Mouse (Mus musculus): Measurements from ENCODE around the gene Gm20532. TPM values are rescaled to one million over a fixed set of nuclear protein-coding genes. Genes with fewer than 3 reads are reported as not detected.
A peak's percentile ranks its signal among the peaks of the same experiment; 100 is the strongest.
"Not testable (repeated sequence)": the region's sequence is repeated elsewhere in the genome, so short reads cannot be mapped to it uniquely, and the experiment has no call there.

Gene Gm20532
- total and polyA plus RNA-seq, 3 experiments = 0.15 TPM; not detected in 2

DNA sequence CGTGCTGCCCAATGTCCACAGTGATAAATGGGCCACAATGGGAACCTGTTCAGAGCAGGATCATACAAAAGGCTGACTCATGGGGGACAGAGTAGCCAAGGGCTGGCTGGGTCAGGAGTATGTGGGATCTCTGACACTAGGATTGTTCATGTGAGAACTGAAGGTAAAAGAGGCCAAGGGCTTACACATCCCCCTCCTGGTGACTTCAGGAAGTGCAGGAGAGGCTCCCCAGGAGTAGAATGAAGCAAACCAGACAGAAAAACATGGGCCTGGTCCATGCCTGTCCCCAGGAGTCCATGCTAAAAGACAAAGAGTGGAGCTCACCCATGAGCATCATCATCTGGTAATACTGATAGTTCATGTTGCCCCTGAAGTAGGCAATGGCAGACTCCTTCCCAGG, 77.1 kb downstream of the Gm20532 start:
- not testable (repeated sequence) for H3K27ac ChIP-seq (ENCODE audit: control insufficient read depth, low read depth, low read length); H3K4me3 ChIP-seq (ENCODE audit: control insufficient read depth in 1 of 2, insufficient read depth in 1 of 2, low read depth in 2 of 2, low read length in 2 of 2); H3K9me3 ChIP-seq (replicated peaks; ENCODE audit: insufficient read depth, low read length); H3K9ac ChIP-seq (ENCODE audit: control insufficient read depth, low read depth, low read length, poor library complexity, severe bottlenecking); H3K79me2 ChIP-seq (ENCODE audit: control insufficient read depth, insufficient read depth, low read length, poor library complexity); H3K27me3 ChIP-seq (ENCODE audit: control insufficient read depth in 1 of 2, insufficient read depth in 2 of 2, low read length in 2 of 2); H3K4me1 ChIP-seq (ENCODE audit: control insufficient read depth in 1 of 2, insufficient read depth in 2 of 2, low read length in 2 of 2); H3K36me3 ChIP-seq (ENCODE audit: control insufficient read depth in 1 of 2, insufficient read depth in 2 of 2, low read length in 2 of 2)
- TF ChIP-seq CTCF (IDR thresholded peaks at IDR 0.05 in 2 of 3, conservative IDR thresholded peaks at IDR 0.05 in 1 of 3; ENCODE audit: control insufficient read depth in 1 of 3, insufficient read depth in 1 of 3, low read depth in 2 of 3, low read length in 3 of 3, poor library complexity in 1 of 3, severe bottlenecking in 1 of 3) = peak; percentile 18 to 82 (median 54); a peak in 4 of 6 replicates
- peak; percentile 34 for TF ChIP-seq RAD21 (IDR thresholded peaks at IDR 0.05; ENCODE audit: low read depth, low read length)
- peak; percentile 58 for TF ChIP-seq SMC3 (IDR thresholded peaks at IDR 0.05; ENCODE audit: low read depth, low read length)
- DNase-seq (ENCODE audit: low read depth, low spot score) = peak; percentile 56

DNA sequence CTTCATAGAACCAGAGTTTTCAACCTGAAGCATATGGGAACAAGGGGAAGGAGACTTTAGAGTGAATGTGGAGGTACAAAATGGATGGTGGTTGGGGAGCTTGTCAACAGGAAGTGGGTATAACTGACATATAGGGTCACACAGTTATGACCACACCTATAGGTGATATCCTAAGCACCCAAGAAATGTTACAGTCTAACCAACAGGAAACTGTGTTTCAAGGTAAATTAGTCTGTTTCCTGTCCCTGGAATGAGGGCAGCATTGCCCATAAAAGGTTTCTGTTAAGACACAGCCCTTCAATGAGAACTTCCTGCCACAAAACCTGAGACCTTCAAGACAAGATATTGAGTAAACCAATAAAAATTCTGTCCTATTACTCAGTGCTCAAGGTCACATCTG, 82.3 kb downstream of the Gm20532 start:
- Histone ChIP-seq H3K27ac (ENCODE audit: control insufficient read depth, low read depth, low read length) (no peak overlapping the region), H3K79me2 (ENCODE audit: control insufficient read depth, insufficient read depth, low read length, poor library complexity) (no peaks in the 10 kb centered on the region), H3K27me3 (ENCODE audit: control insufficient read depth in 1 of 2, insufficient read depth in 2 of 2, low read length in 2 of 2) (peaks cover 0 to 9% of the 10 kb centered on the region in 2 experiments), H3K9ac (ENCODE audit: control insufficient read depth, low read depth, low read length, poor library complexity, severe bottlenecking) (no peak overlapping the region), H3K9me3 (replicated peaks; ENCODE audit: insufficient read depth, low read length) (no peaks in the 10 kb centered on the region), H3K4me3 (ENCODE audit: control insufficient read depth in 1 of 2, insufficient read depth in 1 of 2, low read depth in 2 of 2, low read length in 2 of 2) (no peak overlapping the region), H3K36me3 (ENCODE audit: control insufficient read depth in 1 of 2, insufficient read depth in 2 of 2, low read length in 2 of 2) (no peaks in the 10 kb centered on the region), H3K4me1 (ENCODE audit: control insufficient read depth in 1 of 2, insufficient read depth in 2 of 2, low read length in 2 of 2) (no peaks in the 10 kb centered on the region)
- no peak for DNase-seq (ENCODE audit: low read depth, low spot score)
- TF ChIP-seq ZKSCAN1 (IDR thresholded peaks at IDR 0.05; ENCODE audit: low read depth, low read length) (no peak), POLR2A (IDR thresholded peaks at IDR 0.05; ENCODE audit: control insufficient read depth in 1 of 2, insufficient read depth in 1 of 2, low read depth in 1 of 2, low read length in 2 of 2, poor library complexity in 1 of 2) (no peak), TAL1 (IDR thresholded peaks at IDR 0.05; ENCODE audit: low read length) (no peak), KAT2A (conservative IDR thresholded peaks at IDR 0.05; ENCODE audit: low read depth, low read length) (no peak), MXI1 (IDR thresholded peaks at IDR 0.05; ENCODE audit: low read depth, low read length) (no peak), MAZ (IDR thresholded peaks at IDR 0.05; ENCODE audit: low read depth, low read length) (no peak), POLR2AphosphoS5 (IDR thresholded peaks at IDR 0.05; ENCODE audit: borderline replicate concordance, low read depth, low read length) (no peak), JUND (IDR thresholded peaks at IDR 0.05; ENCODE audit: low read depth, low read length) (no peak)

DNA sequence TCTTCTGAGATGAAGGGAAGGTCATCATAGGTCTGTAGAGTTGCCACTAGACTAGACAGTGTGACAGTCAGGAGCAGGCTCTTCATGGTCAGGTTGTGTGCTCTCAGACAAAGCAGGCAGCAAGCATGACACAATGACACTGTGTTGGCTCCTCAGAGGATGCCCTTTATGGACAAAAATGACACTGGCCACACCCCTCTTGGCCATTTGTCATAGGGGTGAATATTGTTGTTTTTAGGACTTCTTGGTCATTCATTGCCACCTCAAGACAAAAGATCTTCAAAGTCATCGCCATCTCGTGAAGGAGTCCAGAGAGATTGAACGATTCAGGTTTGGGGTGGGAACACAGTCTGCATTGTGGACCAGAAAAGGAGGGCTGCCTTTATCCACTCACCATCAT, 84.7 kb downstream of the Gm20532 start, which contains the start of gene Lcn4:
TSS of gene Lcn4 (minus strand) at position 101 of the 400 bp plus-strand sequence.
- Histone ChIP-seq H3K27ac (ENCODE audit: control insufficient read depth, low read depth, low read length) (no peak within 1 kb of the TSS), H3K4me3 (ENCODE audit: control insufficient read depth in 1 of 2, insufficient read depth in 1 of 2, low read depth in 2 of 2, low read length in 2 of 2) (no peak within 1 kb of the TSS), H3K36me3 (ENCODE audit: control insufficient read depth in 1 of 2, insufficient read depth in 2 of 2, low read length in 2 of 2) (no peaks in the 10 kb centered on the region), H3K27me3 (ENCODE audit: control insufficient read depth in 1 of 2, insufficient read depth in 2 of 2, low read length in 2 of 2) (peaks cover 3 to 9% of the 10 kb centered on the region in 2 experiments), H3K4me1 (ENCODE audit: control insufficient read depth in 1 of 2, insufficient read depth in 2 of 2, low read length in 2 of 2) (no peaks in the 10 kb centered on the region), H3K9me3 (replicated peaks; ENCODE audit: insufficient read depth, low read length) (no peaks in the 10 kb centered on the region), H3K9ac (ENCODE audit: control insufficient read depth, low read depth, low read length, poor library complexity, severe bottlenecking) (no peak within 1 kb of the TSS), H3K79me2 (ENCODE audit: control insufficient read depth, insufficient read depth, low read length, poor library complexity) (no peaks in the 10 kb centered on the region)
- TF ChIP-seq ZMIZ1 (IDR thresholded peaks at IDR 0.05; ENCODE audit: low read depth, low read length) = no peak
- no peak for TF ChIP-seq SMC3 (IDR thresholded peaks at IDR 0.05; ENCODE audit: low read depth, low read length)
- TF ChIP-seq E2F4 (IDR thresholded peaks at IDR 0.05; ENCODE audit: borderline replicate concordance, low read depth, low read length) = no peak
- no peak for TF ChIP-seq CHD2 (IDR thresholded peaks at IDR 0.05; ENCODE audit: low read length)
- DNase-seq (ENCODE audit: low read depth, low spot score) = no peak

Other genes with a start within 250 kb of the Gm20532 start
- 17.4 and 21.8 TPM in 2 replicates for gene Dnlz, start 234.5 kb upstream of the Gm20532 start, total RNA-seq (2012; rRNA removed)
- 10 to 100 TPM in 1 of 2 experiments, not detected in 1; 27.7 TPM for gene Dnlz, start 234.5 kb upstream of the Gm20532 start, polyA plus RNA-seq (2012; ENCODE audit: insufficient read depth in 1 of 2, insufficient read length in 2 of 2, low read depth in 1 of 2, low replicate concordance in 2 of 2, missing spikeins in 1 of 2)
- 0.16 and 0.35 TPM in 2 replicates for gene Card9, start 225.7 kb upstream of the Gm20532 start, total RNA-seq (2012; rRNA removed)
- gene Card9, start 225.7 kb upstream of the Gm20532 start, polyA plus RNA-seq (2012; ENCODE audit: insufficient read depth in 1 of 2, insufficient read length in 2 of 2, low read depth in 1 of 2, low replicate concordance in 2 of 2, missing spikeins in 1 of 2) = under 1 TPM in 1 of 2 experiments, not detected in 1; 0.72 TPM
- 40.3 and 49.3 TPM in 2 replicates for gene Snapc4, start 206.0 kb upstream of the Gm20532 start, total RNA-seq (2012; rRNA removed)
- 10 to 100 TPM in 1 of 2 experiments, not detected in 1; 57.6 TPM for gene Snapc4, start 206.0 kb upstream of the Gm20532 start, polyA plus RNA-seq (2012; ENCODE audit: insufficient read depth in 1 of 2, insufficient read length in 2 of 2, low read depth in 1 of 2, low replicate concordance in 2 of 2, missing spikeins in 1 of 2)
- gene Entr1, start 197.3 kb upstream of the Gm20532 start, total RNA-seq (2012; rRNA removed) = 51.7 and 63.6 TPM in 2 replicates
- gene Entr1, start 197.3 kb upstream of the Gm20532 start, polyA plus RNA-seq (2012; ENCODE audit: insufficient read depth in 1 of 2, insufficient read length in 2 of 2, low read depth in 1 of 2, low replicate concordance in 2 of 2, missing spikeins in 1 of 2) = 10 to 100 TPM in 1 of 2 experiments, not detected in 1; 71.1 TPM
- gene Pmpca, start 197.3 kb upstream of the Gm20532 start, total RNA-seq (2012; rRNA removed) = 87.6 and 96.5 TPM in 2 replicates
- 100 to 1,000 TPM in 1 of 2 experiments, 10 to 100 TPM in 1; 46.4 to 166 TPM for gene Pmpca, start 197.3 kb upstream of the Gm20532 start, polyA plus RNA-seq (2012; ENCODE audit: insufficient read depth in 1 of 2, insufficient read length in 2 of 2, low read depth in 1 of 2, low replicate concordance in 2 of 2, missing spikeins in 1 of 2)
- gene Inpp5e, start 177.4 kb upstream of the Gm20532 start, total RNA-seq (2012; rRNA removed) = 9.6 and 11.2 TPM in 2 replicates
- 10 to 100 TPM in 1 of 2 experiments, not detected in 1; 17.5 TPM for gene Inpp5e, start 177.4 kb upstream of the Gm20532 start, polyA plus RNA-seq (2012; ENCODE audit: insufficient read depth in 1 of 2, insufficient read length in 2 of 2, low read depth in 1 of 2, low replicate concordance in 2 of 2, missing spikeins in 1 of 2)
- 20.3 and 21.4 TPM in 2 replicates for gene Sec16a, start 141.4 kb upstream of the Gm20532 start, total RNA-seq (2012; rRNA removed)
- gene Sec16a, start 141.4 kb upstream of the Gm20532 start, polyA plus RNA-seq (2012; ENCODE audit: insufficient read depth in 1 of 2, insufficient read length in 2 of 2, low read depth in 1 of 2, low replicate concordance in 2 of 2, missing spikeins in 1 of 2) = 10 to 100 TPM in 1 of 2 experiments, not detected in 1; 38.0 TPM
- gene Notch1, start 70.0 kb upstream of the Gm20532 start, total RNA-seq (2012; rRNA removed) = 0.39 TPM in 1 of 2 replicates, not detected in the other
- gene Notch1, start 70.0 kb upstream of the Gm20532 start, polyA plus RNA-seq (2012; ENCODE audit: insufficient read depth in 1 of 2, insufficient read length in 2 of 2, low read depth in 1 of 2, low replicate concordance in 2 of 2, missing spikeins in 1 of 2) = under 1 TPM in 1 of 2 experiments, not detected in 1; 0.06 TPM
- gene Egfl7, start 6.6 kb upstream of the Gm20532 start, total RNA-seq (2012; rRNA removed) = 73.9 and 95.4 TPM in 2 replicates
- gene Egfl7, start 6.6 kb upstream of the Gm20532 start, polyA plus RNA-seq (2012; ENCODE audit: insufficient read depth in 1 of 2, insufficient read length in 2 of 2, low read depth in 1 of 2, low replicate concordance in 2 of 2, missing spikeins in 1 of 2) = 100 to 1,000 TPM in 1 of 2 experiments, not detected in 1; 125 TPM
- 21.0 and 22.3 TPM in 2 replicates for gene Agpat2, start 17.8 kb downstream of the Gm20532 start, total RNA-seq (2012; rRNA removed)
- gene Agpat2, start 17.8 kb downstream of the Gm20532 start, polyA plus RNA-seq (2012; ENCODE audit: insufficient read depth in 1 of 2, insufficient read length in 2 of 2, low read depth in 1 of 2, low replicate concordance in 2 of 2, missing spikeins in 1 of 2) = 10 to 100 TPM in 1 of 2 experiments, not detected in 1; 42.4 TPM
- gene Fam69b, start 41.8 kb downstream of the Gm20532 start, total RNA-seq (2012; rRNA removed) = 0.33 and 0.42 TPM in 2 replicates
- gene Fam69b, start 41.8 kb downstream of the Gm20532 start, polyA plus RNA-seq (2012; ENCODE audit: insufficient read depth in 1 of 2, insufficient read length in 2 of 2, low read depth in 1 of 2, low replicate concordance in 2 of 2, missing spikeins in 1 of 2) = under 1 TPM in 1 of 2 experiments, not detected in 1; 0.67 TPM
- not detected in 2 replicates for gene Lcn4, start 84.6 kb downstream of the Gm20532 start, total RNA-seq (2012; rRNA removed)
- not detected for gene Lcn4, start 84.6 kb downstream of the Gm20532 start, polyA plus RNA-seq (2012; ENCODE audit: insufficient read depth in 1 of 2, insufficient read length in 2 of 2, low read depth in 1 of 2, low replicate concordance in 2 of 2, missing spikeins in 1 of 2)